Mouse (Mus musculus) forebrain, postnatal 0 days (tissue): ENCODE data around the gene Dgcr6. TPM values are rescaled to one million over a fixed set of nuclear protein-coding genes. Genes with fewer than 3 reads are reported as not detected.

ENCODE experiments used
- ATAC-seq: fragments of 200-750 bp; cut with Nextera tagmentation; 2 replicates; pipeline ENCODE4 v1.8.0; 2017; ENCODE audit warnings: mild to moderate bottlenecking, moderate library complexity
- DNase-seq: peaks from one replicate; pipeline ENCODE4 v3.0.0-alpha.2; 2015
- H3K27ac ChIP-seq: fragments of 300-500 bp; sonication (generic); 2 replicates; pipeline ENCODE4 v1.5.1; 2014; ENCODE audit warnings: low read depth, mild to moderate bottlenecking, antibody characterized with exemption, low read length, moderate library complexity, mixed read lengths
- H3K27me3 ChIP-seq: fragments of 300-500 bp; sonication (generic); 2 replicates; pipeline ENCODE4 v1.6.1; 2014; ENCODE audit warnings: mild to moderate bottlenecking, low read length, mixed read lengths; ENCODE audit not compliant: insufficient read depth
- H3K36me3 ChIP-seq: fragments of 300-500 bp; sonication (generic); 2 replicates; pipeline ENCODE4 v1.6.1; 2014; ENCODE audit warnings: mild to moderate bottlenecking, moderate library complexity; ENCODE audit not compliant: insufficient read depth
- H3K4me1 ChIP-seq: fragments of 300-500 bp; sonication (generic); 2 replicates; pipeline ENCODE4 v1.6.1; 2014; ENCODE audit warnings: antibody characterized with exemption; ENCODE audit not compliant: insufficient read depth
- H3K4me2 ChIP-seq: fragments of 300-500 bp; sonication (generic); 2 replicates; pipeline ENCODE4 v1.6.1; 2014; ENCODE audit warnings: low read depth, mild to moderate bottlenecking, moderate library complexity
- H3K4me3 ChIP-seq: fragments of 300-500 bp; sonication (generic); 2 replicates; pipeline ENCODE4 v1.5.1; 2014; ENCODE audit warnings: low read depth, low read length, mixed read lengths
- H3K9ac ChIP-seq: fragments of 300-500 bp; sonication (generic); 2 replicates; pipeline ENCODE4 v1.6.1; 2014; ENCODE audit warnings: mild to moderate bottlenecking
- H3K9me3 ChIP-seq: fragments of 300-500 bp; sonication (generic); 2 replicates; pipeline ENCODE4 v1.6.1; 2016; ENCODE audit warnings: low read length
- CTCF ChIP-seq: sonication (generic); IDR thresholded peaks from 2 replicates; pipeline ENCODE4 v1.5.1; 2016; ENCODE audit warnings: antibody characterized with exemption, control low read depth, low read depth
- WGBS: fragments of 180-500 bp; shearing (Covaris S2); extraction: QIAGEN DNeasy Blood & Tissue Kit; methylation state at CpG from one replicate; pipeline ENCODE4 v1.1.7; 2014; 5-methylcytosine and 5-hydroxymethylcytosine counted together
- polyA plus RNA-seq: library from polyadenylated mRNA; unstranded; fragments of >200 nt; fragmentation: Nextera tagmentation; extraction: Ambion mirVana; gene quantifications from 2 replicates; pipeline ENCODE4 v1.2.1, GENCODE M21; 2015
- total RNA-seq: library from RNA; depleted of rRNA; stranded (reverse); fragments of >200 nt; gene quantifications from 2 replicates; pipeline ENCODE4 v1.2.3, GENCODE M21; 2014

Dgcr6 gene
- total and polyA plus RNA-seq, 2 experiments from 2014 or later, result 64.2 to 171 TPM

DNA sequence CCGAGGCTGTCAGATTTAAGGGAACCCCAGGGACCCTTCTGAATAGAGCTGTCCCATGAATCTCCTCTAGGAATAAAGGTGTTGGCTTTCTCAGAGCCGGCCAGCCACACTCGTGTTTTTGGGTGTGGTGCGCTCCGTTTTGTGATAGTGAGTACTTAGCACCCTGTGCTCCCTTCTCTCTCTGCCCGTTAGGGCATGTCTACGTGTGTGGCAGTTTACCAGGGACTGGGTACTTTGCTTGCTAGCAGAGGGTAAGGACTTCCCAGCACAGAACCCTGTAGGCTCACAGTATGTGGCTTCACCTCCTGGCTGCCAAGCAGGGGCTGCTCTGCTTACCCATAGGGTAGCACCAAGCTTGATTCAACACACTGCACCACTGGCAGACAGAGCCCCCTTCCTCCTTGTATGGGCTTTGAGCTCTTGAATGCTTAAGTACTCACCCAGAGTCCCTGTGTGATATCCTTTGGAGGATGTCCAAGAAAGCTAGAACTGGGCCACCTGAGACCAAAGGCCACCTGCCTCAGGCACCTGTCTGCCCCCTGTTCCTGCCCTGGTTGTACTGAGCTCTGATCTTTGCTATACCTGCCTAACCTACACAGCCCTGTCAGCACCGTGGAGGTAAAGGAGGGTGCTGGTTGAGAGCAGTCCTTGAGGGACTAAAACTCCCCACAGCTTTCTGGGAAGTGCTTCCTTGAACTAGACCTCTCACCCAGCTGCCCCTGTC lies 16.2 kb downstream of the Dgcr6 start:
- 81% methylated on average over 8 of the region's 8 CpGs for WGBS
- Histone ChIP-seq H3K27me3 (no peaks in the 10 kb centered on the region), H3K9me3 (no peaks in the 10 kb centered on the region), H3K4me2 (no peak overlapping the region), H3K27ac (no peak overlapping the region), H3K36me3 (peaks cover 28% of the 10 kb centered on the region), H3K4me1 (peaks cover 9% of the 10 kb centered on the region), H3K4me3 (no peak overlapping the region), H3K9ac (no peak overlapping the region)
- no peak for ATAC-seq
- TF ChIP-seq CTCF, result no peak
- no peak for DNase-seq

DNA sequence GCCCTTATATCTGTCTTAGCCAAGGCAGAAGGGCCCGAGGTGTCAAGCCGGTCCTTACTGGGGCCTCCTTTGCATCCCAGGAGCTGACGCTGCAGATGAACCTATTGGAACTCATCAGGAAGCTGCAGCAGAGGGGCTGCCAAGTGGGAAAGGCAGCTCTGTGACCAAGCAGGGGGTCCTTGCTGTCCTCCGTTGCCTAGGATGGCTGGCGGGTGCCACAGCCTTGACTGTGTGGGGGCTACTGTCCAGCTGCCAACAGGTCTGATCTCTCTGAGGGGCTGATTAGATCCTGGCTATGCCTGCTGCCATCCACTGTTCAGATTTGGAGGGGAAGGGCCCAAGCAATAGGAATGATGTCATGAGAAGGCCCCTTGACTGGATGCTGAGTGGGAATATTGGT lies 18.1 kb downstream of the Dgcr6 start:
- DNase-seq, result no peak
- Histone ChIP-seq H3K27ac (no peak overlapping the region), H3K4me3 (no peak overlapping the region), H3K9me3 (no peaks in the 10 kb centered on the region), H3K9ac (no peak overlapping the region), H3K4me1 (peaks cover 9% of the 10 kb centered on the region), H3K4me2 (no peak overlapping the region), H3K27me3 (no peaks in the 10 kb centered on the region), H3K36me3 (peaks cover 28% of the 10 kb centered on the region)
- 84% methylated on average over 5 of the region's 5 CpGs for WGBS
- ATAC-seq, result no peak
- TF ChIP-seq CTCF, result no peak

DNA sequence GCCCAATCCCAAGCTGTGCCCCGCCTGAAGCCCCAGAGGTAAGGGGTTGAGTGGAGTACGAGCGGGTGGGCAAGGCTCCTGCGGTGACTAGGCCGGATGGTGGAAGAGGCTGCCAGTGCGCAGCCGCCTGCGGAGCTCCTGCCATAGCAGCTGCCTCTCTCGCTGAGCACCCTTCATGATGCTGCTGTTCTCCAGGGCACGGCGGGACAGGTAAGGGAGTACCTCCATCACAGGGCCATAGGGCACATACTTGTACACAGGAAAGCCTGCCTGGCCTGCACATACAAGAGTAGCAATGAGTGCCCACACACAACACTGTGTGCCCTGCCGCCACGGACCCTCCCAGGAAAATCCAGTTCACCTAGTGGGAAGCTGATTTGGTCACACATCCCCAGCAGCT lies 19.4 kb downstream of the Dgcr6 start:
- no peak for TF ChIP-seq CTCF
- no peak for ATAC-seq
- H3K9ac ChIP-seq, result no peak overlapping the region
- H3K4me3 ChIP-seq, result no peak overlapping the region
- no peak overlapping the region for H3K27ac ChIP-seq
- 96% methylated on average over 13 of the region's 13 CpGs for WGBS
- peaks cover 7% of the 10 kb centered on the region for H3K4me1 ChIP-seq
- no peak for DNase-seq
- H3K27me3 ChIP-seq, result no peaks in the 10 kb centered on the region
- H3K9me3 ChIP-seq, result no peaks in the 10 kb centered on the region
- H3K36me3 ChIP-seq, result peaks cover 28% of the 10 kb centered on the region
- no peak overlapping the region for H3K4me2 ChIP-seq

DNA sequence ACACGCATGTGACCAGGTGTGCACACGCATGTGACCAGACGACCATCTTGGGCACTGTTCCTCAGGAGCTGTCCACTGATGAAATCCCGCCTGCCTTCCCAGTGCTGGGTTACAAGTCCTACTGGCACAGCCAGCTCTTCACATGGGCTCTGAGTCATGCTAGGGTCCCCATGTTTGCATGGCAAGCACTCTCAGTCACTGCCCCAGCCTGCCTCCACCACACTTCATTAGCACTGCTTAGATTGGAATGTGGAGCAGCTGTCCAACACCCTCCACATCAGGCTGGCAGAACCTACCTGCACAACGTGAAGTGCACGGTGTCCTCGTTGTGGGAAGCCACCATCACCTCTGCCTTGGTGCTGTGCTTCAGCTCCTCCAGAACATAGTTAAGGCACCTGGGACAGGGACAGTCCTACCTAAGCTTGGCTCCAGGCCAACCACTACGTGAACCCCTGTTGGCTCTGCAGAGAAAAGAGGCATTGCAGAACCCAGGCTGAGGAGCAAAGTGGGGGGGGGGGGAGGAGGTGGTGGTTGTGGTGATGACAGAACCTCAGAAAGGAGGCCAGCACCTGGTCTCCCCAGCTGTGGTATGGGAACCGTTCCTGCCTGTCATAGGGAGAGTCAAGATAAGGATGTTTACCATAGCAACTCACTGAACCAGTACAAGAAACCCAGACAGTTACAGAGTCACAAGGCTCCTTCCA lies 20.8 kb downstream of the Dgcr6 start:
- ATAC-seq, result no peak
- 80% methylated on average over 9 of the region's 9 CpGs for WGBS

DNA sequence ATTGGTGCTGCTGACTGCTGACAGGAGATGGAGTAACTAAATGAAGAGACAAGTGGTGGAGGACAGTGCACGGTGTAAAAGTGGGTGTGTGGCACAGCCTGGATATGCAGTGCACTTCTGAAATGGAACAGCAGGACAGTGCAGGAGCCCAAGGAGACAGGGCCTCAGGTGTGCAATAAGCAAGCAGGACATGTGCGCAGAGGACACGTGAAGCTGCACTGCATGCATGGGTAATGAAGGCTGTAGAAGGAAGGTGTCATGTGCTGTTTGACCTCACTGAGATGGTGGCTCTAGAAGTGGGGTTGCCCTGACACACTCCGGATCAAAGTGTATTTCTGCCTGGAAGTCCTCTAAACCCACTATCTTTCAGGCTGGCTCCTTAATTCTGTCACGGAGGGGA lies 22.0 kb downstream of the Dgcr6 start:
- H3K27me3 ChIP-seq, result no peaks in the 10 kb centered on the region
- H3K9me3 ChIP-seq, result no peaks in the 10 kb centered on the region
- DNase-seq (no peak), ATAC-seq (no peak)
- H3K4me3 ChIP-seq, result no peak overlapping the region
- no peak overlapping the region for H3K4me2 ChIP-seq
- 89% methylated on average over 5 of the region's 5 CpGs for WGBS
- H3K36me3 ChIP-seq, result peaks cover 26% of the 10 kb centered on the region
- H3K4me1 ChIP-seq, result no peaks in the 10 kb centered on the region
- no peak for TF ChIP-seq CTCF
- H3K9ac ChIP-seq, result no peak overlapping the region
- H3K27ac ChIP-seq, result no peak overlapping the region

More for the DNA sequence above, 20.8 kb downstream of the Dgcr6 start:
- no peaks in the 10 kb centered on the region; the same call in 1 of the 2 replicates for H3K4me1 ChIP-seq
- no peak overlapping the region for H3K4me2 ChIP-seq
- no peak for TF ChIP-seq CTCF
- DNase-seq, result no peak
- H3K36me3 ChIP-seq, result peaks cover 28% of the 10 kb centered on the region
- H3K9me3 ChIP-seq, result no peaks in the 10 kb centered on the region
- H3K27ac ChIP-seq, result no peak overlapping the region
- no peak overlapping the region for H3K9ac ChIP-seq
- H3K4me3 ChIP-seq, result no peak overlapping the region
- H3K27me3 ChIP-seq, result no peaks in the 10 kb centered on the region

DNA sequence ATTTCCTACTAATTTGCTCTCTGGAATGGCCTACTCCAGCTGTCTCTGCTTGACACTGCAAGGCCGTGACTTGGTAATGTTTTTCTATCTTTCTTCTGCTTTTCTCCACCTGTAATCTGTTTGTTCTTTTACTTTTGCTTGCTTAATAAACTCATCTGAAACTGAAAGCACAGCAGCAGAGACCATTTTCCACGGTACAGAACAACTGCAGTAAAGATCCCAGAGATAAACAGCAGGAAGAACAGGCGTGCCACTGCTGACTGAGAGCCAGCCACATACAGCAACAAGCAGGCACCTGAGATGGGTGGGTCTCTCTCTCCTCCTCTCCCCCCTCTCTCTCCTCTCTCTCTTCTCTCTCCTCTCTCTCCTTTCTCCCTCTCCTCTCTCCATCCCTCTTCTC lies 22.5 kb downstream of the Dgcr6 start:
- ATAC-seq (no peak), DNase-seq (no peak)
- H3K9me3 ChIP-seq, result no peaks in the 10 kb centered on the region
- H3K9ac ChIP-seq, result no peak overlapping the region
- no peaks in the 10 kb centered on the region for H3K27me3 ChIP-seq
- no peak overlapping the region for H3K4me2 ChIP-seq
- H3K4me1 ChIP-seq, result no peaks in the 10 kb centered on the region
- TF ChIP-seq CTCF, result no peak
- no peak overlapping the region for H3K4me3 ChIP-seq
- peaks cover 22% of the 10 kb centered on the region for H3K36me3 ChIP-seq
- 70% methylated on average over 3 of the region's 3 CpGs for WGBS
- H3K27ac ChIP-seq, result no peak overlapping the region

DNA sequence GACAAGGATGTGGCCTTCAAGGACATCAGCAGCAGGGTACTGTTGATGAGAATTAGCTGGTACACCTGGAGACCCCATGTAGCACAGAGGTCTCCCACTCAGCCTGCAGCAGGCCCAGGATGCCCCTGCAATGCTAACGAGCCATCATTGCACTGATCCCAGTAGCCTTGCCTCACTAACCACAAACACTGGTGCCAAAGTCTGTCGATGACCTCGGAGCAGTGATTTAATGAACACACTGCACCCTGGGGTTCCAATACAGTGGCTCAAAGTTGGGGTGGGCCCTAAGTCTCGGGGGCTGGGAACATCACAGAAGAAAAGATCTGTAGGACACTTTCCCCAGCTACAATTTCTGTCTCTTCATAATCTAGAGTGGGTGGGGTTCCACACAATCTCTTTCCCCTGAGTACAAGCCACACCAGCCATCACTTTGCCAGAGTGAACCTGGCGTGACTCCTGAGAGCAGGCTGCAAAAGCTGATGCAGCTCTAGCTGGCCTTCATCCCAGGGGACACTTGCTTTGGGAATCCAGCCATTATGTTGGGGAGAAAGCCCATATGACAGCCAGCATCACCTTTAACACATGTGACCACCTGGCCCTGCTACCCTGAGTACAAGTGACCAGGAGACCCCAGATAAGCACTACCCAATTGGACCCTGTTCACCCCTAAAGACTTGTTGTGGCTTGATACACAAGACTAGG lies 25.8 kb downstream of the Dgcr6 start:
- Histone ChIP-seq H3K4me3 (no peak overlapping the region), H3K4me2 (no peak overlapping the region), H3K4me1 (no peaks in the 10 kb centered on the region), H3K36me3 (no peaks in the 10 kb centered on the region), H3K9ac (no peak overlapping the region), H3K9me3 (no peaks in the 10 kb centered on the region), H3K27ac (no peak overlapping the region), H3K27me3 (no peaks in the 10 kb centered on the region)
- no peak for TF ChIP-seq CTCF
- ATAC-seq (no peak), DNase-seq (no peak)
- WGBS, result 68% methylated on average over 5 of the region's 5 CpGs
